Mouse (Mus musculus): ENCODE measurements at regions not wholly inside any gene's neighbourhood (a gene's known extent, or its start where the extent isn't known, plus 50 kb on each side); places are given as distances from the start of the nearest gene placed in this dataset.

DNA sequence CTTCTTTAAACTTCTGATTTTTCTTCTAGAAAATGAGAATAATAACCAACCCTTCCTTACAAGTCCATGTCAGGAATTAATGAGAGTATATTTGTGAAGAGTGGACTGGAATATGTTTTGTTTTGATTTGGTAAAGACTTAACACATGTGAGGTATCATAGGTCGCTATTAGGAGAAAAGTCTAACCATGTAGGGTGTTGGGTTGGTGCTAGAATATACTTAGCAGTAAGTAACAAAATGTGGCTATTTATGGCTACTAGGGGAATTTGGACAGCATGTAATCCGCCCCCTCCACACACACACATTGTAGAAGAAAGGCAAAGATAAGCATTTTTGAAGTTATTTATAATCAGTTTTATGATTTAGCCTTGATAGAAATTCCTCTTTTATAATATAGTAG is 114.5 kb downstream of the Zfp36l1 start:
- no peak for TF ChIP-seq POLR2A (IDR thresholded peaks at IDR 0.05; ENCODE audit: low read depth, low read length)
- no peak for TF ChIP-seq CTCF (IDR thresholded peaks at IDR 0.05; ENCODE audit: extremely low read depth, insufficient read depth, insufficient read length, insufficient replicate concordance)
